Mouse (Mus musculus): ENCODE data around the gene Slc8a1. TPM values are rescaled to one million over a fixed set of nuclear protein-coding genes. Genes with fewer than 3 reads are reported as not detected.

Gene Slc8a1
- polyA plus RNA-seq, 1 experiment = 2.1 TPM

DNA sequence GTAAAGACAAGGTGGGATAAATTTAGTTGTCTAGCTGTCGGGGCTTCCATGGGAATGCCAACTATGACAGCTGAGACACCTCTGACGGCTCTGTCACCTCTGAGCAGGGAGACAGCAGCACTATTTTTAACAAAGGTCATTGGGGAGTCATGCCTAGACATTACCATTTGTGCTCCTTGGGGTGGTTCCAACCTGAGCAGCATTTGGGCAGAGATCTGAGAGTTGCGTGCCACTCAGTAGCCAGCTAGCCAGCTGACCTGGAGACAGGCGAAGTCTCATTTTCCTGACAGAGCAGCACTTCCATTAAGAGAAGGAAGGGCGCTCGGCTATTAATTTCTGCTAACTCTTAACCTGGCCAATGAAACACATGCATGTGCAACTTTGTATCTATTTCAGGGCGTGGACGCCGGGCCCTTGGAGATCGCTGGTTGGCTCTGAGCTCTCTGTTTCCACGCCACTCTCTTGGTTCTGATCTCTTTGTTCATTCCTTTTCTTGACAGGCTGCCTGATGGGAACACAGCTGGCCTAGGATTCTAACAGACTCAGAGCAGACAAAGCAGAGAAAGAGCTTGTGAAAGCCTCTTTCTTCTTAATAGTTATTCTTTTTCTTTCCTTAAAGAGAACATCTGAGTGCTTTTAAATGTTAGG, 256.2 kb downstream of the Slc8a1 start:
- Histone ChIP-seq H3K27me3 (ENCODE audit: control insufficient read depth, insufficient read depth, insufficient read length) (no peaks in the 10 kb centered on the region), H3K4me3 (ENCODE audit: insufficient read depth, poor library complexity, severe bottlenecking) (no peak overlapping the region), H3K36me3 (ENCODE audit: control insufficient read depth, insufficient read depth) (no peaks in the 10 kb centered on the region), H3K79me2 (ENCODE audit: control insufficient read depth, insufficient read depth) (no peaks in the 10 kb centered on the region), H3ac (ENCODE audit: control insufficient read depth, insufficient read length, low read depth) (no peak overlapping the region), H3K79me3 (ENCODE audit: low read depth) (no peaks in the 10 kb centered on the region)
- TF ChIP-seq CTCF (IDR thresholded peaks at IDR 0.05; ENCODE audit: control insufficient read depth, insufficient read depth, insufficient read length) (no peak), CEBPB (IDR thresholded peaks at IDR 0.05; ENCODE audit: low read depth) (no peak), USF1 (IDR thresholded peaks at IDR 0.05; ENCODE audit: low read depth) (no peak), MYOD1 (IDR thresholded peaks at IDR 0.05; ENCODE audit: control insufficient read depth, insufficient read length, low read depth) (no peak), MYOG (IDR thresholded peaks at IDR 0.05; ENCODE audit: control insufficient read depth, extremely low read depth, insufficient read length) (no peak)

- TF ChIP-seq USF1 (IDR thresholded peaks at IDR 0.05; ENCODE audit: low read depth) = peak; percentile 75
- TF ChIP-seq MYOD1 (IDR thresholded peaks at IDR 0.05; ENCODE audit: control insufficient read depth, insufficient read length, low read depth) = no peak
- TF ChIP-seq CEBPB (IDR thresholded peaks at IDR 0.05; ENCODE audit: low read depth) = no peak
- TF ChIP-seq MYOG (IDR thresholded peaks at IDR 0.05; ENCODE audit: control insufficient read depth, extremely low read depth, insufficient read length) = no peak
- no peak overlapping the region for H3ac ChIP-seq (ENCODE audit: control insufficient read depth, insufficient read length, low read depth)
- H3K4me3 ChIP-seq (ENCODE audit: insufficient read depth, poor library complexity, severe bottlenecking) = no peak overlapping the region
- no peaks in the 10 kb centered on the region for H3K27me3 ChIP-seq (ENCODE audit: control insufficient read depth, insufficient read depth, insufficient read length)
- H3K79me2 ChIP-seq (ENCODE audit: control insufficient read depth, insufficient read depth) = no peaks in the 10 kb centered on the region
- H3K36me3 ChIP-seq (ENCODE audit: control insufficient read depth, insufficient read depth) = no peaks in the 10 kb centered on the region
- H3K79me3 ChIP-seq (ENCODE audit: low read depth) = no peaks in the 10 kb centered on the region
These were observed 257.6 kb downstream of the Slc8a1 start for GRCm38 (mm10) chr17:81480351-81481161.

GRCm38 (mm10) chr17:81479807-81480206, 258.4 kb downstream of the Slc8a1 start:
- H3K36me3 ChIP-seq (ENCODE audit: control insufficient read depth, insufficient read depth) = no peaks in the 10 kb centered on the region
- H3ac ChIP-seq (ENCODE audit: control insufficient read depth, insufficient read length, low read depth) = no peak overlapping the region
- no peaks in the 10 kb centered on the region for H3K27me3 ChIP-seq (ENCODE audit: control insufficient read depth, insufficient read depth, insufficient read length)
- H3K79me3 ChIP-seq (ENCODE audit: low read depth) = no peaks in the 10 kb centered on the region
- H3K4me3 ChIP-seq (ENCODE audit: insufficient read depth, poor library complexity, severe bottlenecking) = no peak overlapping the region
- no peaks in the 10 kb centered on the region for H3K79me2 ChIP-seq (ENCODE audit: control insufficient read depth, insufficient read depth)
- TF ChIP-seq CEBPB (IDR thresholded peaks at IDR 0.05; ENCODE audit: low read depth) = no peak
- TF ChIP-seq MYOD1 (IDR thresholded peaks at IDR 0.05; ENCODE audit: control insufficient read depth, insufficient read length, low read depth) = no peak
- TF ChIP-seq USF1 (IDR thresholded peaks at IDR 0.05; ENCODE audit: low read depth) = no peak
- no peak for TF ChIP-seq FOSL1 (IDR thresholded peaks at IDR 0.05; ENCODE audit: insufficient read depth, low read length, poor library complexity, severe bottlenecking)
- no peak for TF ChIP-seq CTCF (IDR thresholded peaks at IDR 0.05; ENCODE audit: control insufficient read depth, insufficient read depth, insufficient read length)
- no peak for TF ChIP-seq MAX (IDR thresholded peaks at IDR 0.05)
- no peak for TF ChIP-seq MYOG (IDR thresholded peaks at IDR 0.05; ENCODE audit: control insufficient read depth, extremely low read depth, insufficient read length)

DNA sequence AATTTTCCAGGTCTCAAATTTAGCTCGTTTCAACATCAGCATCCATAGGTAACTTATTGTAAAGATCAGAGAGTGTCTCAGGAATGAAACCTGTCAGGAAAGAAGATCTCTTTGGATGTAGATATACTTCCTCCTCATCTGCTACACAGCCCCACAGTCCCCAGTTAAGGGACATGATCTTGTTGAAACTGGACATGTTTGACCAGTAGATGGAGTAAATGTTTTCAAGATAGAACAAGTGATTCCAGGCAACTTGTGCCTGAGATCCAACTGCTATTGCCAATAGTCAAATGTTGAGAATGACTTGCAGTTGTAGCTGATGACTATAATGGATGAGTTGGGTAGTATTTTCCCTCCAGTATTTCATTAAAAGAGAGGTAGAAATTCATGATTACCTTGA, 260.8 kb downstream of the Slc8a1 start:
- no peaks in the 10 kb centered on the region for H3K79me3 ChIP-seq (ENCODE audit: low read depth)
- no peaks in the 10 kb centered on the region for H3K36me3 ChIP-seq (ENCODE audit: control insufficient read depth, insufficient read depth)
- H3K4me3 ChIP-seq (ENCODE audit: insufficient read depth, poor library complexity, severe bottlenecking) = no peak overlapping the region
- H3K27me3 ChIP-seq (ENCODE audit: control insufficient read depth, insufficient read depth, insufficient read length) = no peaks in the 10 kb centered on the region
- no peak overlapping the region for H3ac ChIP-seq (ENCODE audit: control insufficient read depth, insufficient read length, low read depth)
- no peak for TF ChIP-seq MAX (IDR thresholded peaks at IDR 0.05)
- no peaks in the 10 kb centered on the region for H3K79me2 ChIP-seq (ENCODE audit: control insufficient read depth, insufficient read depth)

GRCm38 (mm10) chr17:81473363-81473762, 264.8 kb downstream of the Slc8a1 start:
- Histone ChIP-seq H3K4me3 (ENCODE audit: insufficient read depth, poor library complexity, severe bottlenecking) (no peak overlapping the region), H3K79me2 (ENCODE audit: control insufficient read depth, insufficient read depth) (no peaks in the 10 kb centered on the region), H3ac (ENCODE audit: control insufficient read depth, insufficient read length, low read depth) (no peak overlapping the region), H3K36me3 (ENCODE audit: control insufficient read depth, insufficient read depth) (no peaks in the 10 kb centered on the region), H3K27me3 (ENCODE audit: control insufficient read depth, insufficient read depth, insufficient read length) (no peaks in the 10 kb centered on the region), H3K79me3 (ENCODE audit: low read depth) (no peaks in the 10 kb centered on the region)
- TF ChIP-seq MYOG (IDR thresholded peaks at IDR 0.05; ENCODE audit: control insufficient read depth, extremely low read depth, insufficient read length) (no peak), FOSL1 (IDR thresholded peaks at IDR 0.05; ENCODE audit: insufficient read depth, low read length, poor library complexity, severe bottlenecking) (no peak), CEBPB (IDR thresholded peaks at IDR 0.05; ENCODE audit: low read depth) (no peak), USF1 (IDR thresholded peaks at IDR 0.05; ENCODE audit: low read depth) (no peak), MYOD1 (IDR thresholded peaks at IDR 0.05; ENCODE audit: control insufficient read depth, insufficient read length, low read depth) (no peak), CTCF (IDR thresholded peaks at IDR 0.05; ENCODE audit: control insufficient read depth, insufficient read depth, insufficient read length) (no peak), MAX (IDR thresholded peaks at IDR 0.05) (no peak)

GRCm38 (mm10) chr17:81468941-81469340, 269.2 kb downstream of the Slc8a1 start:
- Histone ChIP-seq H3K27me3 (ENCODE audit: control insufficient read depth, insufficient read depth, insufficient read length) (no peaks in the 10 kb centered on the region), H3K79me3 (ENCODE audit: low read depth) (no peaks in the 10 kb centered on the region), H3K36me3 (ENCODE audit: control insufficient read depth, insufficient read depth) (no peaks in the 10 kb centered on the region), H3K79me2 (ENCODE audit: control insufficient read depth, insufficient read depth) (no peaks in the 10 kb centered on the region), H3ac (ENCODE audit: control insufficient read depth, insufficient read length, low read depth) (no peak overlapping the region), H3K4me3 (ENCODE audit: insufficient read depth, poor library complexity, severe bottlenecking) (no peak overlapping the region)
- TF ChIP-seq FOSL1 (IDR thresholded peaks at IDR 0.05; ENCODE audit: insufficient read depth, low read length, poor library complexity, severe bottlenecking) = no peak
- TF ChIP-seq CTCF (IDR thresholded peaks at IDR 0.05; ENCODE audit: control insufficient read depth, insufficient read depth, insufficient read length) = no peak
- TF ChIP-seq MYOG (IDR thresholded peaks at IDR 0.05; ENCODE audit: control insufficient read depth, extremely low read depth, insufficient read length) = no peak
- no peak for TF ChIP-seq MAX (IDR thresholded peaks at IDR 0.05)
- no peak for TF ChIP-seq CEBPB (IDR thresholded peaks at IDR 0.05; ENCODE audit: low read depth)
- no peak for TF ChIP-seq USF1 (IDR thresholded peaks at IDR 0.05; ENCODE audit: low read depth)
- TF ChIP-seq MYOD1 (IDR thresholded peaks at IDR 0.05; ENCODE audit: control insufficient read depth, insufficient read length, low read depth) = no peak

Data from C2C12 (cell line).